Mouse (Mus musculus): ENCODE data around the gene Rhox4c. TPM values are rescaled to one million over a fixed set of nuclear protein-coding genes. Genes with fewer than 3 reads are reported as not detected.
"Not testable (repeated sequence)": the region's sequence is repeated elsewhere in the genome, so short reads cannot be mapped to it uniquely, and the experiment has no call there.

The Rhox4c gene
- polyA plus RNA-seq (2016; fragmentation: Nextera tagmentation; extraction: Ambion mirVana), result not detected in 2 replicates

DNA sequence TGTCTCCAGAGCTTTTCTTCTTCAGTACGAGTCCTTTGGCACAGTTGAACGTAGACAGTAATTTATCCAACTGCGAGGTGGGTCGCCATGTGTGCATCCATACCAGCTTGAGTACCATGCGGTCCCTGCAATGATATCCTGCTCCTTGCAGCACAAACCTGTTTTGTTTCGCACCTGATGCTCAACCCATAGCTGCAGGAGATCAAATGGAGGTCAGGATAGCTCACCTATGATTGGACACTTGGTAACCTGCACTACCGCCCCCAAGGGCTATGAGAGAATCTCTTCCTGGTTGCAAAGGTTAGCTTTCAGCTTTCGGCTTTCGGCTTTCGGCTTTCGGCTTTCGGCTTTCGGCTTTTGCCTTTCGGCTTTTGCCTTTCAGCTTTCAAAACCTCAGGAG lies at the start of gene Rhox4c:
Rhox4c (plus strand) TSS at position 301 of the 400 bp plus-strand sequence.
- not testable (repeated sequence) for H3K27me3 ChIP-seq (replicated peaks); H3K4me2 ChIP-seq (replicated peaks); H3K9ac ChIP-seq; ATAC-seq (ENCODE audit: low FRiP score, low read depth); H3K4me3 ChIP-seq; H3K4me1 ChIP-seq; H3K27ac ChIP-seq; H3K36me3 ChIP-seq; H3K9me3 ChIP-seq
- WGBS, result 96% methylated on average over 14 of the region's 14 CpGs

DNA sequence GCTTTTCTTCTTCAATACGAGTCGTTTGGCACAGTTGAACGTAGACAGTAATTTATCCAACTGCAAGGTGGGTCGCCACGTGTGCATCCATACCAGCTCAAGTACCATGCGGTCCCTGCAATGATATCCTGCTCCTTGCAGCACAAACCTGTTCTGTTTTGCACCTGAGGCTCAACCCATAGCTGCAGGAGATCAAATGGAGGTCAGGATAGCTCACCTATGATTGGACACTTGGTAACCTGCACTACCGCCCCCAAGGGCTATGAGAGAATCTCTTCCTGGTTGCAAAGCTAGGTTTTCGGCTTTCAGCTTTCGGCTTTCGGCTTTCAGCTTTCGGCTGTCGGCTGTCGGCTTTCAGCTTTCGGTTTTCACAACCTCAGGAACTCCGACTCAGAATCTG lies 47.9 kb upstream of the Rhox4c start, which contains the start of gene Rhox4b:
Rhox4b (plus strand) TSS at position 301 of the 400 bp plus-strand sequence.
- not testable (repeated sequence) for H3K9ac ChIP-seq; H3K36me3 ChIP-seq; H3K4me3 ChIP-seq; H3K4me1 ChIP-seq; H3K4me2 ChIP-seq (replicated peaks); H3K27me3 ChIP-seq (replicated peaks); ATAC-seq (ENCODE audit: low FRiP score, low read depth); H3K9me3 ChIP-seq; H3K27ac ChIP-seq
- 88% methylated on average over 15 of the region's 15 CpGs for WGBS

DNA sequence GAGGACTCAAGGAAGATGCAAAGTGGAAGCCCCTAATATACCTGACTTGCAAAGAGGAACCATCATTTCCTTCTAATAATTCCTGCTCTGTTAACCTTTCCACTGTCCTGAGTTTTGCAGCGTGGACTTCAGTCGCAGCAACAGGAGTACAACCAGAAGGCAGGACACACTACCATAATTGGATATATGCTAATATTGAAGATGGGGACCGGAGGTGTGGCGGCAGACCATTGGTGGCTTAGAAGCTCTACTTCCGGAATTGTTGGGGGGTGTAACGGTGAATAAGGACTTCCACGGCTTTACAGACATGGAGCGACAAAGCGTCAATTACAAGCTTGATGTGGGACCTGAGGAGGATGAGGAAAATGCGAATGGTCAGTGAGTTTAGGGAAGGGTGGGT lies 26.8 kb upstream of the Rhox4c start, which contains the start of gene Rhox2c:
Rhox2c (plus strand) TSS at position 301 of the 400 bp plus-strand sequence.
- H3K4me3 ChIP-seq; ATAC-seq (ENCODE audit: low FRiP score, low read depth); H3K36me3 ChIP-seq; H3K4me1 ChIP-seq; H3K27me3 ChIP-seq (replicated peaks); H3K27ac ChIP-seq; H3K4me2 ChIP-seq (replicated peaks); H3K9me3 ChIP-seq; H3K9ac ChIP-seq: not testable (repeated sequence)
- WGBS, result 92% methylated on average over 8 of the region's 10 CpGs

DNA sequence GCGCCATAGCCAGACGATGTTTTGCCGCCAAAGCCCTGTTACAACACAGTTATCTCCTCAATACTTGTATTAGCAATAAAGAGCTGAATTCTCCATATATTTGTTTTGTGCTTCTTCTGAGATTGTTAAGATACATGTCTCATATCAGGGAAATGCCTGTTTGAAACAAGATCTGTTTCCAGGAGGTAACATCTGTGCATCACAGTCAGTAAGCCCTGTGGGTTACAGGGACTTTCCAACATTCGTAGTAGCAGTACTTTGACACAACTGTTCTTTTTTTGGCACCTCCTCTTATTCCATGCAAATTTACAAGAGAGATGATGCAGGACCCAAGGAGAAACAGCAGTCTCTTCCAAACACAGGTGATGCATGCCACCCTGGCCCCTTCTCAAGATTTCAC lies 21.9 kb upstream of the Rhox4c start, which contains the start of gene Rhox3c:
Rhox3c (plus strand) TSS at position 301 of the 400 bp plus-strand sequence.
- H3K4me1 ChIP-seq; H3K27ac ChIP-seq; H3K9ac ChIP-seq; H3K36me3 ChIP-seq; H3K4me3 ChIP-seq; H3K9me3 ChIP-seq; ATAC-seq (ENCODE audit: low FRiP score, low read depth); H3K27me3 ChIP-seq (replicated peaks); H3K4me2 ChIP-seq (replicated peaks): not testable (repeated sequence)
- WGBS, result 92% methylated on average over 3 of the region's 4 CpGs

DNA sequence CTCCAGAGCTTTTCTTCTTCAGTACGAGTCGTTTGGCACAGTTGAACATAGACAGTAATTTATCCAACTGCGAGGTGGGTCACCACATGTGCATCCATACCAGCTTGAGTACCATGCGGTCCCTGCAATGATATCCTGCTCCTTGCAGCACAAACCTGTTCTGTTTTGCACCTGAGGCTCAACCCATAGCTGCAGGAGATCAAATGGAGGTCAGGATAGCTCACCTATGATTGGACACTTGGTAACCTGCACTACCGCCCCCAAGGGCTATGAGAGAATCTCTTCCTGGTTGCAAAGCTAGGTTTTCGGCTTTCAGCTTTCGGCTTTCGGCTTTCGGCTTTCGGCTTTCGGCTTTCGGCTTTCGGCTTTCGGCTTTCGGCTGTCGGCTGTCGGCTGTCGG lies 33.9 kb downstream of the Rhox4c start, which contains the start of gene Rhox4d:
Rhox4d (plus strand) TSS at position 301 of the 400 bp plus-strand sequence.
- H3K9me3 ChIP-seq; H3K27ac ChIP-seq; H3K4me3 ChIP-seq; H3K4me1 ChIP-seq; H3K36me3 ChIP-seq; H3K4me2 ChIP-seq (replicated peaks); H3K9ac ChIP-seq; ATAC-seq (ENCODE audit: low FRiP score, low read depth); H3K27me3 ChIP-seq (replicated peaks): not testable (repeated sequence)
- WGBS, result 89% methylated on average over 12 of the region's 18 CpGs

DNA sequence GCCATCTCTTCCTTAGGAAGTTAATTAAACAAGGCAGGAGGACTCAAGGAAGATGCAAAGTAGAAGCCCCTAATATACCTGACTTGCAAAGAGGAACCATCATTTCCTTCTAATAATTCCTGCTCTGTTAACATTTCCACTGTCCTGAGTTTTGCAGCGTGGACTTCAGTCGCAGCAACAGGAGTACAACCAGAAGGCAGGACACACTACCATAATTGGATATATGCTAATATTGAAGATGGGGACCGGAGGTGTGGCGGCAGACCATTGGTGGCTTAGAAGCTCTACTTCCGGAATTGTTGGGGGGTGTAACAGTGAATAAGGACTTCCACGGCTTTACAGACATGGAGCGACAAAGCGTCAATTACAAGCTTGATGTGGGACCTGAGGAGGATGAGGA lies 50.0 kb downstream of the Rhox4c start, which contains the start of gene Rhox2e:
Rhox2e (plus strand) TSS at position 301 of the 400 bp plus-strand sequence.
- not testable (repeated sequence) for H3K27me3 ChIP-seq (replicated peaks); H3K36me3 ChIP-seq; H3K4me2 ChIP-seq (replicated peaks); H3K4me1 ChIP-seq; H3K9me3 ChIP-seq; ATAC-seq (ENCODE audit: low FRiP score, low read depth); H3K27ac ChIP-seq; H3K4me3 ChIP-seq; H3K9ac ChIP-seq
- WGBS, result 95% methylated on average over 2 of the region's 8 CpGs

Other genes with a start within 250 kb of the Rhox4c start
- gene Rhox2a, start 235.4 kb upstream of the Rhox4c start, polyA plus RNA-seq (2016; fragmentation: Nextera tagmentation; extraction: Ambion mirVana), result not detected in 2 replicates
- not detected in 2 replicates for gene Rhox3a, start 230.4 kb upstream of the Rhox4c start, polyA plus RNA-seq (2016; fragmentation: Nextera tagmentation; extraction: Ambion mirVana)
- not detected in 2 replicates for gene Rhox4a, start 215.0 kb upstream of the Rhox4c start, polyA plus RNA-seq (2016; fragmentation: Nextera tagmentation; extraction: Ambion mirVana)
- not detected in 2 replicates for gene Rhox3a2, start 100.3 kb upstream of the Rhox4c start, polyA plus RNA-seq (2016; fragmentation: Nextera tagmentation; extraction: Ambion mirVana)
- gene Rhox4a2, start 89.5 kb upstream of the Rhox4c start, polyA plus RNA-seq (2016; fragmentation: Nextera tagmentation; extraction: Ambion mirVana), result not detected in 2 replicates
- not detected in 2 replicates for gene Rhox2b, start 68.3 kb upstream of the Rhox4c start, polyA plus RNA-seq (2016; fragmentation: Nextera tagmentation; extraction: Ambion mirVana)
- not detected in 2 replicates for gene Rhox4b, start 47.8 kb upstream of the Rhox4c start, polyA plus RNA-seq (2016; fragmentation: Nextera tagmentation; extraction: Ambion mirVana)
- gene Rhox2c, start 26.7 kb upstream of the Rhox4c start, polyA plus RNA-seq (2016; fragmentation: Nextera tagmentation; extraction: Ambion mirVana), result not detected in 2 replicates
- not detected in 2 replicates for gene Rhox3c, start 21.8 kb upstream of the Rhox4c start, polyA plus RNA-seq (2016; fragmentation: Nextera tagmentation; extraction: Ambion mirVana)
- not detected in 2 replicates for gene Rhox2d, start 13.1 kb downstream of the Rhox4c start, polyA plus RNA-seq (2016; fragmentation: Nextera tagmentation; extraction: Ambion mirVana)
- not detected in 2 replicates for gene Rhox4d, start 34.0 kb downstream of the Rhox4c start, polyA plus RNA-seq (2016; fragmentation: Nextera tagmentation; extraction: Ambion mirVana)
- not detected in 2 replicates for gene Rhox2e, start 50.1 kb downstream of the Rhox4c start, polyA plus RNA-seq (2016; fragmentation: Nextera tagmentation; extraction: Ambion mirVana)
- not detected in 2 replicates for gene Rhox3e, start 61.7 kb downstream of the Rhox4c start, polyA plus RNA-seq (2016; fragmentation: Nextera tagmentation; extraction: Ambion mirVana)
- gene Rhox4e, start 77.1 kb downstream of the Rhox4c start, polyA plus RNA-seq (2016; fragmentation: Nextera tagmentation; extraction: Ambion mirVana), result not detected in 2 replicates
- not detected in 2 replicates for gene Rhox2f, start 91.1 kb downstream of the Rhox4c start, polyA plus RNA-seq (2016; fragmentation: Nextera tagmentation; extraction: Ambion mirVana)
- not detected in 2 replicates for gene Rhox3f, start 100.7 kb downstream of the Rhox4c start, polyA plus RNA-seq (2016; fragmentation: Nextera tagmentation; extraction: Ambion mirVana)
- not detected in 2 replicates for gene Rhox4f, start 127.4 kb downstream of the Rhox4c start, polyA plus RNA-seq (2016; fragmentation: Nextera tagmentation; extraction: Ambion mirVana)
- gene Rhox3g, start 148.3 kb downstream of the Rhox4c start, polyA plus RNA-seq (2016; fragmentation: Nextera tagmentation; extraction: Ambion mirVana), result not detected in 2 replicates
- not detected in 2 replicates for gene Rhox2g, start 163.1 kb downstream of the Rhox4c start, polyA plus RNA-seq (2016; fragmentation: Nextera tagmentation; extraction: Ambion mirVana)
- not detected in 2 replicates for gene Rhox4g, start 171.0 kb downstream of the Rhox4c start, polyA plus RNA-seq (2016; fragmentation: Nextera tagmentation; extraction: Ambion mirVana)
- not detected in 2 replicates for gene Rhox3h, start 188.4 kb downstream of the Rhox4c start, polyA plus RNA-seq (2016; fragmentation: Nextera tagmentation; extraction: Ambion mirVana)
- gene Rhox2h, start 192.9 kb downstream of the Rhox4c start, polyA plus RNA-seq (2016; fragmentation: Nextera tagmentation; extraction: Ambion mirVana), result not detected in 2 replicates